Mouse (Mus musculus) brown adipose tissue, adult 24 weeks (tissue): ENCODE data around the gene Obp2b. TPM values are rescaled to one million over a fixed set of nuclear protein-coding genes. Genes with fewer than 3 reads are reported as not detected.
A peak's percentile ranks its signal among the peaks of the same experiment; 100 is the strongest.
"Not testable (repeated sequence)": the region's sequence is repeated elsewhere in the genome, so short reads cannot be mapped to it uniquely, and the experiment has no call there.

Experiments used
- H3K27ac ChIP-seq: fragments of 200-500 bp; replicated peaks from 2 replicates; pipeline ENCODE4 v1.5.1; 2012; ENCODE audit warnings: low read depth, mild to moderate bottlenecking, low read length
- H3K4me1 ChIP-seq: fragments of 200-500 bp; 2 replicates; pipeline ENCODE4 v1.6.1; 2012; ENCODE audit warnings: low read length, mixed read lengths; ENCODE audit not compliant: control insufficient read depth, insufficient read depth, insufficient read length
- H3K4me3 ChIP-seq: fragments of 200-500 bp; 2 replicates; pipeline ENCODE4 v1.5.1; 2012; ENCODE audit warnings: low read depth, mild to moderate bottlenecking, low read length, moderate library complexity; ENCODE audit not compliant: insufficient read depth
- polyA plus RNA-seq: library from polyadenylated mRNA; stranded (reverse); fragments of >200 nt; gene quantifications from 2 replicates; pipeline ENCODE4 v1.2.4, GENCODE M21; 2012; ENCODE audit not compliant: missing spikeins, insufficient read depth, insufficient read length

Obp2b gene
- polyA plus RNA-seq, result not detected in 2 replicates

DNA sequence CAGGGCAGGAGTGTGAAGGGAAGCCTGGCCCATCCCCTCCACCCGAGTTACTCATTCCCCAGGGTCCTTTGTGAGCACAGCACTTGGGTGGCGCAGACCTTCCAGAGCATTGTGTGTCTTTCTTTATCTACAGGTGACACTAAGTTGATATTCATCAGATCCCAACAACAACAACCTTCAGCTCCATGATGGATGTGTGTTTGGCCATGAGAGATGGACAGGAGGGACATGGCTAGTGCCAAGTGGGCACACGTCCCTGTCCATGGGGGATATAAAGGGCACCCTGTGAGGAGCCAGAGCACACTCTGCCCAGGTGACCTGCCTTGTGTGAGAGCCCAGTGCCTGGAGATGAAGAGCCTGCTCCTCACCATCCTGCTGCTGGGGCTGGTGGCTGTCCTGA lies at the start of gene Obp2b:
Gene Obp2b (plus strand): TSS at position 301 of the 400 bp plus-strand sequence.
- not testable (repeated sequence) for H3K4me1 ChIP-seq, H3K27ac ChIP-seq, H3K4me3 ChIP-seq

DNA sequence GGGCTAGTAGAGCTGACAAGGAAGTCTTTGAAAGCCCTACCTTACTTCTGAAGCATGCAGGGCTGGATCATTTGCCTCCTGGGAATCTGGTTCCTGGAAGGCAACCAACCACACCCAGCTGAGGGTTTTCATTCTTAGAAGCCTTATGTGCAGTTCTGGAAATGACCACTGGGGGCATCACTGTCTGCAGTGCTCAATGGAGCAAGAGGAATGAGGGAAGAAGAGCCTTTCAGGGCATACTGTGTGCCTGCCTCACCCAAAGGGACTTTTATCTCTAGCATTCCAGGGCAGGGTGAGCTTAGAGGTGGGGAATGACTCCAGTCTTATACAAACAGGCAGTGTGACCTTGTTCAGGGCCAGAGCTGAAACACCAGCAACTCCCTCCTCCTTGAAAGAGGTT lies 42.2 kb upstream of the Obp2b start:
- Histone ChIP-seq H3K4me3 (no peak overlapping the region), H3K4me1 (no peaks in the 10 kb centered on the region), H3K27ac (no peak overlapping the region)

DNA sequence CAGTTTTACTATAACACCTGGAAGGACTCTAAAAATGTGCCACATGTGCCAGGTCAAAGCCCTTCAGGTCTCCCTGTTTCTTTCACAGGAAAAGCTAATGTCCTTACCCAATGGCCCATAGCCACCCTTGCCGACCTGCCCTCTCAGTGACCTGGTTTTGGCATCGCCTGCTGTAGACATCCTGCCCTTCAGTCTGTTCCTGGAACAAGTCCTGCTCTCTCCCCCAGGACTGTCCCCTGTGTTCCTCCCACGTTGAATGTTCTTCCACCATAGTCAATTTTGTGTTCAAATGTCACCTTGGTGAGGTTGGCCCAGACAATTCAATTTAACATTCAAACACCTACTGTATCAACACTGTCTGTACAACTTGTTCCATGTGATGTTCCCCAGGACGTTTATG lies 39.9 kb upstream of the Obp2b start:
- Histone ChIP-seq H3K4me1 (no peaks in the 10 kb centered on the region), H3K4me3 (no peak overlapping the region), H3K27ac (no peak overlapping the region)

- no peaks in the 10 kb centered on the region for H3K4me1 ChIP-seq
- no peak overlapping the region for H3K4me3 ChIP-seq
- no peak overlapping the region for H3K27ac ChIP-seq
Observed at GRCm38 (mm10) chr2:25698696-25699095, 38.1 kb upstream of the Obp2b start.

DNA sequence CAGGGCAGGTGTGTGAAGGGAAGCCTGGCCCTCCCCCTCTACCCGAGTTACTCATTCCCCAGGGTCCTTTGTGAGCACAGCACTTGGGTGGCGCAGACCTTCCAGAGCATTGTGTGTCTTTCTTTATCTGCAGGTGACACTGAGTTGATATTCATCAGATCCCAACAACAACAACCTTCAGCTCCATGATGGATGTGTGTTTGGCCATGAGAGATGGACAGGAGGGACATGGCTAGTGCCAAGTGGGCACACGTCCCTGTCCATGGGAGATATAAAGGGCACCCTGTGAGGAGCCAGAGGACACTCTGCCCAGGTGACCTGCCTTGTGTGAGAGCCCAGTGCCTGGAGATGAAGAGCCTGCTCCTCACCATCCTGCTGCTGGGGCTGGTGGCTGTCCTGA lies 37.1 kb upstream of the Obp2b start, which contains the start of gene Obp2a:
Gene Obp2a (plus strand): TSS at position 301 of the 400 bp plus-strand sequence.
- H3K27ac ChIP-seq, H3K4me3 ChIP-seq, H3K4me1 ChIP-seq: not testable (repeated sequence)

GRCm38 (mm10) chr2:25701001-25701400 lies 35.8 kb upstream of the Obp2b start:
- H3K4me1 ChIP-seq, result no peaks in the 10 kb centered on the region

DNA sequence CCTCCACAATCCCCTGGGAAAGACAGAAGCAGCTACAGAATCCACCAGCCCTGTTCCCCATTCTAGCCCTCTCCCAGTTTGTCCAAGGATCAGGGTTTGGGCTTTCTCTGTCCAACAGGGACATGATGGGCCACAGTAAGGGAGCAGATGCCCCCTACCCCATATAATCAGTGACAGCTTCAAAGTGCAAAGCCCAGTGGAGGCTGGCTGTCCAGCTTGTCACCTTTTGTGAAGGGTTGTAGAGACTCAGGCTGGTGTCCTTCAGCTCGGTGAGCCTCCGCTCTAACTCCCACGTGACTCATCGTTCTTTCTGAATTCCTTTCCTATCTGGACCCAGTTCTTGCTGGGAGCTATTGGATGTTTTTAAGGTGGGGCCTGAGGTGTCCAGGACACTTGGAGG lies 33.1 kb upstream of the Obp2b start:
- H3K4me3 ChIP-seq, result no peak overlapping the region
- H3K4me1 ChIP-seq, result no peaks in the 10 kb centered on the region

More at GRCm38 (mm10) chr2:25701001-25701400, 35.8 kb upstream of the Obp2b start:
- H3K4me3 ChIP-seq, result no peak overlapping the region
- no peak overlapping the region for H3K27ac ChIP-seq

GRCm38 (mm10) chr2:25706643-25707481 lies 29.9 kb upstream of the Obp2b start, which contains the start of gene Bmyc:
Gene Bmyc, plus strand, starts transcription at chr2:25706739.
- Histone ChIP-seq H3K4me3 (peak within 1 kb of the TSS; percentile 77), H3K27ac (no peak within 1 kb of the TSS)

More for the DNA sequence above, 33.1 kb upstream of the Obp2b start:
- no peak overlapping the region for H3K27ac ChIP-seq

DNA sequence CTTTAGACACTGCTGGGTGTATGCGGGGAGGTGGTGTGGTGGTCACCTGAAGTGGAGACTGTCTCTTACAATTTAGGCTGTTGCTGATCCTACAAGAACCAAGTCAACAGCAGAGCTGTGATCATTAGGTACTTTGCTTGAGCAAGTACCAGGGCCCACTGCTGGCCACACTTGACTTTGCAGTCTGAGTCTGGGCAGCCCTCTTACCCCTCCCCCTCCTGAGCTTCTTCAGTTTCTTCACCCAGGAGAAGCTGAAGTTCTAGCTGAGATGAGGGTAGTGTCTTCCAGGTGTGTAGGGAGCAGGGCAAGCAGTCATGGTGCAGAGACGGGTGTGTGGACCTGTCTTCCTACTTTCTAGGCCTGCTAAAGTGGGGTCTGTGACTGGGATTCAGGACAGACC lies 28.7 kb upstream of the Obp2b start:
- no peaks in the 10 kb centered on the region for H3K4me1 ChIP-seq
- no peak overlapping the region for H3K27ac ChIP-seq
- H3K4me3 ChIP-seq, result 0 out of 2 replicates have a peak overlapping the region, but pooled peaks have one; percentile 39

More at GRCm38 (mm10) chr2:25706643-25707481, 29.9 kb upstream of the Obp2b start, which contains the start of gene Bmyc:
- H3K4me1 ChIP-seq, result no peaks in the 10 kb centered on the region

- not testable (repeated sequence) for H3K4me3 ChIP-seq, H3K27ac ChIP-seq, H3K4me1 ChIP-seq
Observed at GRCm38 (mm10) chr2:25709056-25709455, 27.8 kb upstream of the Obp2b start.

GRCm38 (mm10) chr2:25709791-25710190 lies 27.0 kb upstream of the Obp2b start:
- not testable (repeated sequence) for H3K4me3 ChIP-seq, H3K27ac ChIP-seq, H3K4me1 ChIP-seq

DNA sequence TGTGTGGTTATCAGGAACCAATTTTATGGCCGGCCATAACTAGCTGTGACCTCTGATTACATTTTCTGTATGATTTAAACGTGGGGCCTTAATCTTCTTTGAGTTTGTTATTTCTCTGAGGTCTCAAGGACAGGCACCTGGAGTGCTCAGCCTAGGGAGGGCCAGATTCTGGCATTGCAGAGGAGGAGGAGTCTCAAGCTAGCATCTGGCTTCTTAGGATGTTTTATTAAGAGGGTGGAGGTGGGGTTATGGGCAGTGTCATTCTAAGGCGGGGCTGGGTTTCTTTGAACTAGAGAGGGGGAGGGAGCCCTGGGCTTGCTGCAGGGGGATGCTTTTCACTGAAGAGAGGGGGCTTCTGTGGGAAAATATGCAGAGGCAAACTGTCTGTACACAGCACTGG lies 25.2 kb upstream of the Obp2b start:
- not testable (repeated sequence) for H3K4me1 ChIP-seq, H3K27ac ChIP-seq, H3K4me3 ChIP-seq

DNA sequence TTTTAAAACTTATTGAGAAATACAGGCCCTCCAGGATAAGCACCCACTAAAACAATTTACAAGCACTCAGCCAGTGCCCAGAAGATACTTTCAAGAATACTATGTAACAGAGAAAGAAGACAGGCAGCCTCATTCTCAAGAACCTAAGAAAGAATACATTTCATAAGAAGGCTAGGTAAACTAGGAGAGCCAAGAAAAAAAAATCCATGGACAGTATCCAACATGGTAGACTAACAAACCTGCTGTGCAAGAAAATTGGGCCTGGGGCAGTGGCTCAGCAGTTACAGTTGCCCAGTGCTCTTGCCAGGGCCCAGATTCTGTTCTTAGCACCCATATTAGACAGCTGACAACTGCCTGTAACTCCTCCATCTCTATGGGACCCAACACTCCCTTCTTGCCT lies 19.6 kb upstream of the Obp2b start:
- no peaks in the 10 kb centered on the region for H3K4me1 ChIP-seq
- H3K27ac ChIP-seq, result no peak overlapping the region
- H3K4me3 ChIP-seq, result no peak overlapping the region

DNA sequence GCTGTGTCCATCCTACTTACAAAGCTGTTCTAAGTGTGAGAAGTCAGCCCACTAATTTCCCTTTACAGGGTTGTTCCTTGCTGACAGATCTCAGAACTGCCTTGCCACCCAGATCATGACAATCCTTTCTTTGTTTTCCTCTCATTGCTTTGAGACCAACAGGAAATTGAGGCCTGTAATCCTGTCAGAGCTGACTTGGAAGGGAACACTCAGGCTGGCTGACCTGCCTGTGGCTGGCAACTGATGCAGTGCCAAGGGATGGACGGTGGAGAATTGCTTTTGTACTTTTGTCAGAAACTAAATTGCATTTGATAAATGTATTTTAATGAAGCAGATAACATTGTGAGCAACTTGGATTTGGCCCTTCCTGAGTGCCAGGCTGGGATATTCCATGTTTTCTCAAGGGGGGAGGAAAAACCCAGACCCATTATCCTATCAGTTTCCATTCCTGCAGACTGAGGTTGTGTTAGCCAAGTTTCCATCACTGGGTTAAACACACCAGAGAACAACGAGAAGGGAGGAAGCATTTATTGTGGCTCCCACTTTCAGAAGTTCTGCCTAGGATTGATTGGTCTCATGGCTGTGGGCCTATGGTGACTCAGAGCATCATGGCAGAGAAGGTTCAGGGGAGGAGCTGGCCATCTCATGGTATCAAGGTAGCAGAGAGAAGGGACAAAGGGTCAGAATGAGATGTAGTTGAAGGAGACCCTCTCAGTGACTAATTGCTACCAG lies 3.4 kb upstream of the Obp2b start:
- H3K27ac ChIP-seq, result no peak overlapping the region
- H3K4me3 ChIP-seq, result no peak overlapping the region
- no peaks in the 10 kb centered on the region for H3K4me1 ChIP-seq

- no peak overlapping the region for H3K4me3 ChIP-seq
- no peak overlapping the region for H3K27ac ChIP-seq
Observed at GRCm38 (mm10) chr2:25741671-25742070, 4.9 kb downstream of the Obp2b start.

More at GRCm38 (mm10) chr2:25741671-25742070, 4.9 kb downstream of the Obp2b start:
- H3K4me1 ChIP-seq, result no peaks in the 10 kb centered on the region
